Mouse (Mus musculus): ENCODE results near the gene Gpbar1.

Gene Gpbar1

GRCm38 (mm10) chr1:74278538-74278937 is at the start of gene Gpbar1:
Gene Gpbar1 (plus strand): TSS chr1:74278550.
- no peak for DNase-seq (ENCODE audit: low spot score in 2 of 2)

GRCm38 (mm10) chr1:74229942-74230341 is 48.4 kb upstream of the Gpbar1 start:
- no peak for DNase-seq (ENCODE audit: low spot score in 2 of 2)

DNA sequence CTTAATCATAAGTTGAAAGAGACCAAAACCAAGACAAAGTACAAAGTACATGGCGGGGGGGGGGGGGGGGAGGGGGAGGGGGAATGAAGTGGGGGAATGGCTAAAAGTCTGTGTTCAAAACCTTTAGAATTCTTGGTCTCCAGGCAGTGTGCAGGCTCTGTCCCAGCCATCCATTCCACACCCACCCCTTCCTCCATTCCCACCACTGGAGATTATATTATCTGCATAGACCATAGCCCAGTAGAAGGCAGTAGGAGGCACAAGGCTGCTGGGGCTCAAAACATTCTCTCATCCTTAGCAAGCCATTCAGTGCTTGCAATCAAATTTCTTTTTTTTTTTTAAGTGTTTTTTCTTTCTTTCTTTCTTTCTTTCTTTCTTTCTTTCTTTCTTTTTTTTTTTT is 47.4 kb upstream of the Gpbar1 start:
- no peak for DNase-seq (ENCODE audit: low spot score in 2 of 2)

DNA sequence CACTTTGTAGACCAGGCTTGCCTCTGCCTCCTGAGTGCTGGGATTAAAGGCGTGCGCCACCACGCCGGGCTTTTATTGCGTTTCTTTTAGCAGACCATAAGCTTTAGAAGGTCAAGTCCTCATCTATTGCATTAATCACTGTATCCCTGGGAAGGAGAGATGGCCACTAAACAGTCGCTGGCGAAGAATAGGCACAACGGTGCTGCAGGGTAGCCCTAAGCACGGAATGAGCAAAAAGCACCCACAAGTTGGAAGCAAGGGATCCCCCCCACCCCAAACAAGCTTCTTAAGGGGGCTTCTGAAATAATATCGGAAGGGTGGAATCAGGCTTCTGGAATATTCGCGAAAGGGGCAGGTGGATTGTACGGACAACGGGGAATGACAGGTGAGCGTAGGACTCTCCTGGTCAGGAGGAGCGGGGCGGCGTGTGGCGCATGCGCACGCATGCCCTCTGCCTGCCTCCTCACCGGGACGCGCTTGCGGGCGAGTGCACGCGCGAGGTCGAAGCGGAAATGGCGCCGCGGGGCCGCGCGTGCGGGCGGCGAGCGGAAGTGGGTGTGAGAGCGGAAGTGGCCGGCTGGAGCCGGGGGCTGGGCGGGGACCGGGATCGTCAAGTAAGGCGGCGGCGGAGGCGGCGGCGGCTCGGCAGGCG is 42.3 kb upstream of the Gpbar1 start, which contains the start of gene Arpc2:
Gene Arpc2 (plus strand): TSS at position 147 of the 652 bp plus-strand sequence.
- DNase-seq (ENCODE audit: low spot score in 2 of 2), result peak; percentile 97

DNA sequence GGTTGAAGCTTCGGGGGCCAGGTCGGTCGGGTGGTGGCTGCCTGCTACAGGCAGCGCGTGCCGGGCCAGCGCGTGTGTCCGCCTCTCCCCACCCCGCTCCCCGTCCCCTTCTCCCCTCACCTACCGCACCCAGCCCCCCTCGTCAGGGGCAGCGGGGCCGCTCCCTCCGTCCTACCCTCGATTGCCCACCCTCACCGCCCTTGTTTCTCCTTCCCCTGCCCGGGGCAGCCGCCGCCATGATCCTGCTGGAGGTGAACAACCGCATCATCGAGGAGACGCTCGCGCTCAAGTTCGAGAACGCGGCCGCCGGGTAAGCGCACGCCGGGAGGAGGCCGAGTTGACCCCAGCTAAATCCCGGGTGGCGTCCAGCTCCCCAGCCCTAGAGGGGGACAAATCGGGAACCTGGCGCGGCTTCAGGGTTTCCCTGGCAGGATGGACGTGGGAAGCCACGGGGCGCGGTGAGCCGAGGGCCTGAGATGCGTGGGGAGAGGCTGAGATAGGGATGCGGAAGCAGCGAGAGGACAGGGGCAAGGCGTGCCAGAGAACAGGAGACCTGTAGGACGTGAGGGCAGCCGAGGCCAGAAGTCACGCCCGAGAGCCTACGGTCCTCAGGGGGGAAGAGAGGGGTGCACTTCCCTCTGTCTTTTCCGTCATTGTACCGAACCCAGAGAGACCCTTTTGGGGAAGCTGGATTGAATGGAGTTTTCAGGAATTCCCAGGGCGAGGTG is 41.6 kb upstream of the Gpbar1 start:
- peak; percentile 26 to 50 for DNase-seq (ENCODE audit: low spot score in 2 of 2)

DNA sequence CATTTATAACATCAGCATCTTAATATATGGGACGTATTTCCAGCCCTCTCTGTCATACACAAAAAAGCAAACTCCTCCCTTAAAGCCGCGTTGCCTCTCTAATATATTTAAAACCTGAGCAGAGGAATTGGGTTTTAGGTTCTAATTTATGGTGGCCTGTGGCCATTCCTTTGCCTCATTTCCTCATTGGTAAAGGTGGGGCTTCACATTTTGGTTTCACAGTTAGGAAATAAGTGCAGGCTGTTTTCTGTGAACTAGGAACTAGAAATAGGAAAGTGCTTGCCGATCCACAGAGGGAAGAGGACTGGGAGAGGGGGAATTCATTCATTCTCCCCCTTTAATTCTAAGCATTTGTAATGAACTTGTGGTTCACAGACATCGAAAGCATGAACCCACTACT is 40.7 kb upstream of the Gpbar1 start:
- DNase-seq (ENCODE audit: low spot score in 2 of 2), result no peak

GRCm38 (mm10) chr1:74238136-74238535 is 40.2 kb upstream of the Gpbar1 start:
- DNase-seq (ENCODE audit: low spot score in 2 of 2), result no peak

DNA sequence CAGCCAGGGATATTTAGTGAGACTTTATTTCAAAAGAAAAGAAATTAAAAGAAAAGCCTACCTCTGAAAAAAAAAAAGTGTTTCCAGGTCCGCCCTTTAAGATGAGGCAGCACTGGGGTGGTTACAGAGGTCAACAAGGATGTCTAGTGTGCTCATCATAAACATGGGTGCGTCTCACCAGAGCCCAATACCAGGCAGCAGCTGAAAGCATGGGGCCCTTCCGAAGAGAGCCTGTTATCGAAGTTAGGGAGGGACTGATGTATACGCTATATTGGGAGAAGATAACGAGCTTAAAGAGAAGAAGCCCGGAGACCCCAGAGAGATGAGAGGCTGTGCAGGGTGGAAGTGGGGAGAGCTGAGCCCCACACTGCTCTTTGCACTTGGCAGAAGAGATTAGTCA is 39.2 kb upstream of the Gpbar1 start:
- DNase-seq (ENCODE audit: low spot score in 2 of 2), result no peak

- DNase-seq (ENCODE audit: low spot score in 2 of 2), result no peak
Observed at GRCm38 (mm10) chr1:74239618-74240017, 38.7 kb upstream of the Gpbar1 start.

DNA sequence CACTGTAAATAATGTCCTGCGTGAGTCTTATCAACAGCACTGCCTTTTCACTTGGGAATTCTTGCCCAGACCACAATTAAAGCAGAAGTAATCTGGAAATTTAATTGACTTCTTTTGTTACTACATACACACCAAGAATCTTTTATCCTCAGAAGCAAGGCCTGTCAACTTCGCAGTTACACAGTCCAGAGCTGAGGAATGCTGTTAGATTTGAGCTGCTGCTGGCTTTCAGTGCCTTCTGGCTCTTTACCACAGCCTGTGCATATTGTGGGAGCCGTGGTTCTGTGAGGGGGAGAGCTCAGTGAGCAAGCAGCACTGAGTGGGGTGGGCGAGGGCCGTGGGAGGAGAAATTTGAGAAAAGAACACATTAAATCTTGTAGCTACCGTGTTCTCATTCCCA is 38.0 kb upstream of the Gpbar1 start:
- no peak for DNase-seq (ENCODE audit: low spot score in 2 of 2)

- DNase-seq (ENCODE audit: low spot score in 2 of 2), result no peak
Observed at GRCm38 (mm10) chr1:74240832-74241231, 37.5 kb upstream of the Gpbar1 start.

DNA sequence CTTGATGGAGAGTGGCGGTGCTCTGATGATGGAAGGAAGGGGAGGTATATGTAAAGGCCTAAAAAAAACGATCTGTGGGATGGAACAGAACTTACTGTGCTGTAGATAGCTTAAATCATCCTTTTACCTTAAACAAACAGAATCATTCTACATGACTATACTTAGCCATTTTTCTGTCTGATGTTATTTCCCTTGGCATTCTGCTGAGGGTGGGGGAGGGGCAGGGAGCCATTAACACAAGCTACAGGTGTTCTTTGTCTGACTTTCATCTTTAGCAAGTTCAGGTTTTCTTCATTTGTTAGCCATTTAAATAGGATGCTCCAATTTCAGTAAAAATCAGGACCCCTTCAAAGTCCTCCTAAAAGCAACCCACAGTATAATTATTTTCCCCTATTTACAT is 32.8 kb upstream of the Gpbar1 start:
- no peak for DNase-seq (ENCODE audit: low spot score in 2 of 2)

DNA sequence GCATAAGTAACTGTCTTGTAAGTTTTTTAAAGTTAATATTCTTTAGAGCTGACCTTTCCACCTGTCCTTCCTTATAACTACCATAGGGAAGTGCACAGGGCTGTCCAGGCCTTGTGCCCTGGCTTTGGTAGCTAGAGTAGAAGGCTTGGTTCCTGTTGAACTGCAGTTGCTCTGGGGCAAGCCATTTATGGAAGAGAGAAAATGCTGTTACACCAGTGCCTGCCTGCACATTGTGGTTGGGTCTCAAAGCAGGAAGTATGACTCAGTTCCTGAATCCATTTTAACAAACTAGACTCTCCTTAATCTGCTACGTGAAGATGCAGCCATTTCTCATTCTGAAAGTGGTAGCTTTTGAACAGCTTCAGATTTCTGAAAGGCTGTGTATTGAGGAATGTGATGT is 29.6 kb upstream of the Gpbar1 start:
- DNase-seq (ENCODE audit: low spot score in 2 of 2), result peak; percentile 34 to 41

DNA sequence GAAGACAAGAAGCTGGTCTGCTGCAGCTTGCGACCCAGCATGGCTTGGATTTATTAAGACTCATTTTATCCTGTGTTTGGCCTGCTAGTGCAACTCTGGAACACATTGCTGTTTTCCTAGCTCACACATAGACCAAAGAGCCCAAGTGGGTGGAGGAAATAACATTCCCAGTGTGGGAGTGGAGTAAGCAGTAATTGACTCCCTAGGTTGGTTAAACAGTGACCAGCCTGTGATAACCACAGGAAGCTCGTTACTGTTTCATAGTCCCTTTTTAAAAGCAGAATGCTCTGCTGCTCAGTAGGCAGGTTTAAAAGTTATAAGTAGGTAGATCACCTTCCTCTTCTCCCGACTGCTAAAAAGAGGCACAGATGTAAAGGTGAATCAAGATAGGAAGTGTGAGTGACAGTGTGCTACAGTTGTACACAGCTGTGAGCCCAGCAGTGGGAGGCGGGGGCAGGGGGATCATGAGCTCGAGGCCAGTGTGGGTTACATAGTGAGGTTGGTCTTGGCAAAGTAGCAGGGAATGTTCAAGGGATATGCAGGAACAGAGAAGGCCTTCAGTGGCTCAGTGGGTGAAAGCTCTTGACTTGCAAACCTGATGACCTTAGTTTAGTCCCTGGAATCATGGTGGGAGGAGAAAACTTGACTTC is 28.9 kb upstream of the Gpbar1 start:
- DNase-seq (ENCODE audit: low spot score in 2 of 2), result no peak

DNA sequence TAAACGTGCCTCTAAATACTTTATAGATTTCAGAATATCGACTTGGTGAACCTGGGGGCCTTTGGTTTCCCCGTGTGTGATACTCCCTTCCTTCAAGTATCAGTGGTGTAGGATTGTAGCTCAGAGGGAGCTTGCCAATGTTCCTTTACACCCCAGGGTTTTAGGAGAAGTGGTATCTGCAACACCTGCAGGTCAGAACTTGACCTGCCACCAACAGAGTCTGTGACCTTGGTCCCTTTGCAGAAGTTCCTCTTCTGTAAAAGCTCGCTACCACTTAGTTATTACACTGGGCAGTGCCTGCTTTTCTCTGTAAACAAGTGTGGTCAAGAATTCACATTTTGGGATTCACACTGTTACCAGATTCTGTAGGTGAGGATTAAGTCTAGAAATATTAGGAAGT is 28.3 kb upstream of the Gpbar1 start:
- DNase-seq (ENCODE audit: low spot score in 2 of 2), result no peak

- DNase-seq (ENCODE audit: low spot score in 2 of 2), result no peak
Observed at GRCm38 (mm10) chr1:74255704-74256345, 22.5 kb upstream of the Gpbar1 start.

DNA sequence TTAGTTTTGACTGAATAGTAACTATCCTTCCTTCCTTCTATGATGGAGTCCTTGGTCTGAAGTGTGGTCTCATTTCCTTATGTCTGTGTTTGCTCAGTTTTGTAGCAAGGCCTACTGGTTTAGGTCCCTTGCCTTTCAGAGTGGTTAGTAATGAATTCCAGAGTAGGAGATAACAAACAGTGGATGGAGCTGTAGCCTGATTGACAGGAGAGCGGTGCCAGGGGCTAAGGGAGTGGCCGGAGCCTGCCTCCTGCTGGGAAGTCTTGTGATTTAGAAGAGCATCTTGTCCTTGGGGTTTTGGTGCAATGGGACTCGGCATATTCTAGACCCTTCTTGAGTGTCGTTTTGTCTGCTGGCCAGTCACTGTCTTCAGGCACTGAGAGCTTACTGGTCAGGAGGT is 21.6 kb upstream of the Gpbar1 start:
- DNase-seq (ENCODE audit: low spot score in 2 of 2), result no peak

DNA sequence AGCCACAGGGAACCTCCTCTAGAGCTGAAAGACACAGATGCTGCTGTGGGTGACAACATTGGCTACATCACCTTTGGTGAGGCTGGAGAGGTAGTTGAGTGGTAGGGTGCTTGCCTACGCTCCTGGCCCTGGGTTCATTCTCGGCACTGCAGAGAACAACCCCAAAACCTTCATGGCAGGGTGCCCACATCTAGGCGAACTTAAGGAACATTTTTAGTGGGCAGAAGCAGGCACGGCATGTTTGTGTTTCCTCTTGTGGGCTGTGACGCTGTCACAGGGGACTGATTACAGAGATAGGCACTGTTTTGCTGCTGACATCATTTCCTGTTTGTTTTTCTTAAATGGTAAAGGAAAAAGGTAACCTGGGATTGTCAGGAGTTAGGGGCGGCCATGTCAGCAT is 15.8 kb upstream of the Gpbar1 start:
- DNase-seq (ENCODE audit: low spot score in 2 of 2), result no peak

DNA sequence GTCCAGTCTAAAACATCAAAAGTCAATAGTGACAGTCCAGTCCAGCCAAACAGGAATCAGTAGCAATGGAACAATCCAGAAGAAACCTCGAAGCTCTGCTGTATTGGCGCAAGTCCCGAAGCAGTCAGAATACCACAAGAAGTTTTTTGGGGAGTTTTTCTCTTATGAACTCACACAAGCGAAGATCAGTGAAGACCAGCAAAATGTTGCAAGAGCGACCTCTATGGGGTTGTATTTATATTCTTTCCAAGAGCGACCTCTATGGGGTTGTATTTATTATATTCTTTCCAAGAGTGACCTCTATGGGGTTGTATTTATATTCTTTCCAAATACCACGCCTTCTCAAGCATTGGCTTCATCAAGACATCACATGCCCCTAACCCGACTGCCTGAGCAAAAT is 9.6 kb upstream of the Gpbar1 start:
- DNase-seq (ENCODE audit: low spot score in 2 of 2), result no peak

GRCm38 (mm10) chr1:74271659-74272058 is 6.7 kb upstream of the Gpbar1 start:
- DNase-seq (ENCODE audit: low spot score in 2 of 2), result no peak

GRCm38 (mm10) chr1:74275015-74275414 is 3.3 kb upstream of the Gpbar1 start:
- DNase-seq (ENCODE audit: low spot score in 2 of 2), result no peak

DNA sequence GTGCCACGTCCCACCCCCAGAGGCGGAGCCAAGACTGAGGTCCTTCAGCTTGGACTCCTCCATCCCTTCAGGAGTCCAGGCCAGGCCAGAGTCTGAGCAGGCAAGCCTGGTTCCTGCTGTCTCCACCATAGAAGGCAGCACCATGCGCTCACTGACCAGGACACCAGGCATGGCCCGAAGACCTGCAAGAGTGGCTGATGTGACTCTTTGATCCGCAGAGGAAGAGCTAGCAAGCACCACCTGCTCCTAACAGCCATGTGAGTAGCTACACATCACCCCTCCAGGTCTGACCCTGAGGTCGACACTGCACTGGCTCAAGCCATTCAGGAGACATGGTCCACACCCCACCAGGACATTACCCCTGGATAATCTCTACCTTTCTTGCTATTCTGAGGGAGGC is 1.3 kb upstream of the Gpbar1 start:
- DNase-seq (ENCODE audit: low spot score in 2 of 2), result no peak
